ENCODE assay signal across 15 mouse cellular contexts in genomic region chr17:71233210-71233609, GRCm38 (mm10).
"Had no signal": no experiment of that assay in that cellular context is flagged by ENCODE, and none has a peak within 500 bp of the region (broad histone marks: within the 10 kb centered on the region; RNA-seq: fewer than 3 reads in every experiment).

No protein-coding gene starts in this region.

- DNase-seq: kidney, adult 8-10 months; kidney, postnatal 25 days; lung, embryonic 14.5 days; lung, postnatal 10 days; lung, postnatal 4 days; retina, postnatal 1 day; right cerebral cortex, postnatal 14 days; thymus, adult 2 months; thymus, postnatal 25 days had no signal

- H3K4me2 ChIP-seq: limb, embryonic 15.5 days; lung, embryonic 14.5 days; neural tube, embryonic 13.5 days; stomach, embryonic 15.5 days had no signal

- H3K27me3 ChIP-seq: limb, embryonic 15.5 days; neural tube, embryonic 13.5 days; stomach, embryonic 15.5 days had no signal

- H3K27ac ChIP-seq: left cerebral cortex, adult 2 months; limb, embryonic 15.5 days; midbrain, embryonic 10.5 days; neural tube, embryonic 13.5 days; stomach, embryonic 15.5 days had no signal

- H3K9me3 ChIP-seq: limb, embryonic 15.5 days; midbrain, embryonic 10.5 days; neural tube, embryonic 13.5 days; stomach, embryonic 15.5 days had no signal

- H3K4me1 ChIP-seq: limb, embryonic 15.5 days; midbrain, embryonic 10.5 days; stomach, embryonic 15.5 days had no signal

- H3K4me3 ChIP-seq: left cerebral cortex, adult 2 months; limb, embryonic 15.5 days; midbrain, embryonic 10.5 days; neural tube, embryonic 13.5 days; stomach, embryonic 15.5 days had no signal

- ATAC-seq: midbrain, embryonic 16.5 days had no signal

- H3K9ac ChIP-seq: limb, embryonic 15.5 days; lung, embryonic 14.5 days; neural tube, embryonic 13.5 days; stomach, embryonic 15.5 days had no signal
